Mouse (Mus musculus): ENCODE data around the gene Rhox11. TPM values are rescaled to one million over a fixed set of nuclear protein-coding genes. Genes with fewer than 3 reads are reported as not detected.
A peak's percentile ranks its signal among the peaks of the same experiment; 100 is the strongest.

The Rhox11 gene
- not detected in 2 replicates for polyA plus RNA-seq (2012; rRNA removed)
- polyA plus RNA-seq (2014; fragmentation: Nextera tagmentation; extraction: Ambion mirVana), result not detected in 2 replicates

- TF ChIP-seq EP300 (IDR thresholded peaks at IDR 0.05; ENCODE audit: low read depth) (no peak), CTCF (IDR thresholded peaks at IDR 0.05; ENCODE audit: low read depth) (no peak)
- ATAC-seq (ENCODE audit: insufficient read depth), result no peak
- H3K9me3 ChIP-seq (ENCODE audit: control insufficient read depth, low read length), result no peaks in the 10 kb centered on the region
- WGBS (ENCODE audit: insufficient replicate concordance), result 68% methylated on average over 9 of the region's 9 CpGs
- H3K36me3 ChIP-seq (replicated peaks; ENCODE audit: control insufficient read depth, insufficient read depth, low read depth), result no peaks in the 10 kb centered on the region
- no peak for DNase-seq (ENCODE audit: low read depth in 3 of 3, low spot score in 3 of 3)
- H3K4me3 ChIP-seq (ENCODE audit: insufficient read depth in 1 of 2, low read depth in 2 of 2, low read length in 2 of 2), result no peak within 1 kb of the TSS
- no peak within 1 kb of the TSS for H3K9ac ChIP-seq (replicated peaks)
- no peaks in the 10 kb centered on the region for H3K4me1 ChIP-seq (replicated peaks; ENCODE audit: control insufficient read depth in 2 of 2, insufficient read depth in 2 of 2, low read length in 1 of 2)
- H3K27ac ChIP-seq, result no peak within 1 kb of the TSS
- H3K27me3 ChIP-seq (ENCODE audit: control insufficient read depth, insufficient read depth, low read length), result no peaks in the 10 kb centered on the region
- no peak within 1 kb of the TSS for H3K4me2 ChIP-seq (ENCODE audit: low read depth)
Measured at GRCm38 (mm10) chrX:38085041-38085440, at the start of gene Rhox11. Rhox11 (minus strand) TSS chrX:38085141.

GRCm38 (mm10) chrX:38121478-38121877 is 36.5 kb upstream of the Rhox11 start:
- H3K27ac ChIP-seq, result no peak overlapping the region
- ATAC-seq (ENCODE audit: insufficient read depth) (no peak), DNase-seq (ENCODE audit: low read depth in 3 of 3, low spot score in 3 of 3) (no peak)
- H3K4me1 ChIP-seq (replicated peaks; ENCODE audit: control insufficient read depth in 2 of 2, insufficient read depth in 2 of 2, low read length in 1 of 2), result no peaks in the 10 kb centered on the region
- 81% methylated on average over 28 of the region's 34 CpGs for WGBS (ENCODE audit: insufficient replicate concordance)
- H3K9ac ChIP-seq (replicated peaks), result no peak overlapping the region
- H3K36me3 ChIP-seq (replicated peaks; ENCODE audit: control insufficient read depth, insufficient read depth, low read depth), result no peaks in the 10 kb centered on the region
- no peak overlapping the region for H3K4me3 ChIP-seq (ENCODE audit: insufficient read depth in 1 of 2, low read depth in 2 of 2, low read length in 2 of 2)
- TF ChIP-seq CTCF (IDR thresholded peaks at IDR 0.05; ENCODE audit: low read depth), result no peak
- no peak for TF ChIP-seq EP300 (IDR thresholded peaks at IDR 0.05; ENCODE audit: low read depth)
- H3K9me3 ChIP-seq (ENCODE audit: control insufficient read depth, low read length), result no peaks in the 10 kb centered on the region
- no peak overlapping the region for H3K4me2 ChIP-seq (ENCODE audit: low read depth)
- H3K27me3 ChIP-seq (ENCODE audit: control insufficient read depth, insufficient read depth, low read length), result no peaks in the 10 kb centered on the region

GRCm38 (mm10) chrX:38120982-38121381 is 36.0 kb upstream of the Rhox11 start, which contains the start of gene Rhox13:
Rhox13 (plus strand) TSS chrX:38121219.
- no peaks in the 10 kb centered on the region for H3K27me3 ChIP-seq (ENCODE audit: control insufficient read depth, insufficient read depth, low read length)
- WGBS (ENCODE audit: insufficient replicate concordance), result 83% methylated on average over 20 of the region's 20 CpGs
- ATAC-seq (ENCODE audit: insufficient read depth), result no peak

GRCm38 (mm10) chrX:38110807-38111206 is 25.9 kb upstream of the Rhox11 start, which contains the start of gene Rhox12:
Rhox12 (minus strand) TSS chrX:38110907.
- 51% methylated on average over 4 of the region's 4 CpGs for WGBS (ENCODE audit: insufficient replicate concordance)
- ATAC-seq (ENCODE audit: insufficient read depth) (no peak), DNase-seq (ENCODE audit: low read depth in 3 of 3, low spot score in 3 of 3) (no peak)
- TF ChIP-seq CTCF (IDR thresholded peaks at IDR 0.05; ENCODE audit: low read depth) (no peak), EP300 (IDR thresholded peaks at IDR 0.05; ENCODE audit: low read depth) (no peak)
- Histone ChIP-seq H3K27ac (no peak within 1 kb of the TSS), H3K27me3 (ENCODE audit: control insufficient read depth, insufficient read depth, low read length) (no peaks in the 10 kb centered on the region), H3K36me3 (replicated peaks; ENCODE audit: control insufficient read depth, insufficient read depth, low read depth) (no peaks in the 10 kb centered on the region), H3K9me3 (ENCODE audit: control insufficient read depth, low read length) (no peaks in the 10 kb centered on the region), H3K4me3 (ENCODE audit: insufficient read depth in 1 of 2, low read depth in 2 of 2, low read length in 2 of 2) (no peak within 1 kb of the TSS), H3K4me2 (ENCODE audit: low read depth) (no peak within 1 kb of the TSS), H3K4me1 (replicated peaks; ENCODE audit: control insufficient read depth in 2 of 2, insufficient read depth in 2 of 2, low read length in 1 of 2) (no peaks in the 10 kb centered on the region), H3K9ac (replicated peaks) (no peak within 1 kb of the TSS)

More at GRCm38 (mm10) chrX:38120982-38121381, 36.0 kb upstream of the Rhox11 start, which contains the start of gene Rhox13:
- Histone ChIP-seq H3K4me1 (replicated peaks; ENCODE audit: control insufficient read depth in 2 of 2, insufficient read depth in 2 of 2, low read length in 1 of 2) (no peaks in the 10 kb centered on the region), H3K36me3 (replicated peaks; ENCODE audit: control insufficient read depth, insufficient read depth, low read depth) (no peaks in the 10 kb centered on the region), H3K9ac (replicated peaks) (no peak within 1 kb of the TSS), H3K4me3 (ENCODE audit: insufficient read depth in 1 of 2, low read depth in 2 of 2, low read length in 2 of 2) (no peak within 1 kb of the TSS), H3K27ac (no peak within 1 kb of the TSS), H3K9me3 (ENCODE audit: control insufficient read depth, low read length) (no peaks in the 10 kb centered on the region), H3K4me2 (ENCODE audit: low read depth) (no peak within 1 kb of the TSS)
- DNase-seq (ENCODE audit: low read depth in 3 of 3, low spot score in 3 of 3), result no peak
- TF ChIP-seq EP300 (IDR thresholded peaks at IDR 0.05; ENCODE audit: low read depth) (no peak), CTCF (IDR thresholded peaks at IDR 0.05; ENCODE audit: low read depth) (no peak)

GRCm38 (mm10) chrX:38084226-38084625 is 715 bp downstream of the Rhox11 start:
- ATAC-seq (ENCODE audit: insufficient read depth) (no peak), DNase-seq (ENCODE audit: low read depth in 3 of 3, low spot score in 3 of 3) (no peak)
- Histone ChIP-seq H3K4me3 (ENCODE audit: insufficient read depth in 1 of 2, low read depth in 2 of 2, low read length in 2 of 2) (no peak overlapping the region), H3K36me3 (replicated peaks; ENCODE audit: control insufficient read depth, insufficient read depth, low read depth) (no peaks in the 10 kb centered on the region), H3K27ac (no peak overlapping the region), H3K4me1 (replicated peaks; ENCODE audit: control insufficient read depth in 2 of 2, insufficient read depth in 2 of 2, low read length in 1 of 2) (no peaks in the 10 kb centered on the region), H3K9ac (replicated peaks) (no peak overlapping the region), H3K27me3 (ENCODE audit: control insufficient read depth, insufficient read depth, low read length) (no peaks in the 10 kb centered on the region), H3K4me2 (ENCODE audit: low read depth) (no peak overlapping the region), H3K9me3 (ENCODE audit: control insufficient read depth, low read length) (no peaks in the 10 kb centered on the region)
- TF ChIP-seq EP300 (IDR thresholded peaks at IDR 0.05; ENCODE audit: low read depth) (no peak), CTCF (IDR thresholded peaks at IDR 0.05; ENCODE audit: low read depth) (peak; percentile 66)
- WGBS (ENCODE audit: insufficient replicate concordance), result 11% methylated on average over 12 of the region's 12 CpGs
